Mouse (Mus musculus): ENCODE results near the gene Pabpn1l.

GRCm38 (mm10) chr8:122666827-122667226 is 44.3 kb upstream of the Pabpn1l start:
- TF ChIP-seq CTCF (conservative IDR thresholded peaks at IDR 0.05; ENCODE audit: low read length) (no peak), NANOG (IDR thresholded peaks at IDR 0.05; ENCODE audit: borderline replicate concordance, low read length) (no peak)

All from E14TG2a.4 (cell line).